In the genomic region with DNA sequence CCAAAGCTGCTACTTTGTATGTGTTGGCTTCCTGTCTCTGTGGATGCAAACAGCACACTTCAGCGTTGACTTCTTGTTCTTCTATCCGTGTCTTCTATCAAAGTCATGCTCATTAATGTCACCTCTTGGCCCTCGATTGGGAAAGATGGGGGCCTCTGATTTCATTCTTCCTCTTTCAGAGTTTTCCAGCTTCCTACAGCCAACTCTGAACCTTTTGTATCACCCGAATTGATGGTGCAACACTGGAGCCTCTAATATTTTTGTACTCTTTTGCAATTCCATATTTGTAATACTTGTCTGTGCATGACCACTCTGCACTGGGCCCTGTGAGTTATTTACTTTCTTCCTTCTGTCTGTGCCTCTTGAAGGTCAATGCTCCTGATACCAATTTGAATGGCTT, we compare ENCODE assay signal across 25 mouse cellular contexts.
DNase-seq lines count a peak whose midpoint lies in the region; ATAC-seq and TF ChIP-seq lines count a peak whose summit lies in the region.
"Had no signal": no experiment of that assay in that cellular context is flagged by ENCODE, and none has a peak within 500 bp of the region (broad histone marks: within the 10 kb centered on the region; RNA-seq: fewer than 3 reads in every experiment).

No protein-coding gene starts in this region.

- no peak overlapping the region for H3K4me2 ChIP-seq in midbrain, embryonic 11.5 days
- no peak overlapping the region for H3K4me2 ChIP-seq in midbrain, postnatal 0 days (ENCODE audit: low read depth, low read length, poor library complexity, severe bottlenecking)
- no peak overlapping the region for H3K4me2 ChIP-seq in hindbrain, embryonic 13.5 days
- H3K4me2 ChIP-seq in hindbrain, postnatal 0 days (ENCODE audit: low read depth, low read length), result no peak overlapping the region
- H3K4me2 ChIP-seq: heart, embryonic 12.5 days; hindbrain, embryonic 12.5 days; limb, embryonic 12.5 days; liver, embryonic 11.5 days; lung, embryonic 15.5 days; midbrain, embryonic 15.5 days; neural tube, embryonic 15.5 days had no signal

- 83% methylated on average over 4 of the region's 4 CpGs for WGBS in midbrain, embryonic 11.5 days
- 85% methylated on average over 4 of the region's 4 CpGs for WGBS in midbrain, postnatal 0 days
- 84% methylated on average over 4 of the region's 4 CpGs for WGBS in hindbrain, embryonic 13.5 days
- WGBS in hindbrain, postnatal 0 days, result 86% methylated on average over 4 of the region's 4 CpGs

- no peak overlapping the region for H3K4me3 ChIP-seq in midbrain, embryonic 11.5 days (ENCODE audit: low read depth, low read length)
- no peak overlapping the region for H3K4me3 ChIP-seq in midbrain, postnatal 0 days (ENCODE audit: low read depth, low read length)
- no peak overlapping the region for H3K4me3 ChIP-seq in hindbrain, embryonic 13.5 days
- H3K4me3 ChIP-seq in hindbrain, postnatal 0 days (ENCODE audit: low read length), result no peak overlapping the region
- H3K4me3 ChIP-seq: gastrocnemius, adult 2 months; heart, embryonic 12.5 days; hindbrain, embryonic 12.5 days; limb, embryonic 12.5 days; lung, embryonic 15.5 days; midbrain, embryonic 15.5 days; neural tube, embryonic 15.5 days had no signal

- H3K9me3 ChIP-seq in midbrain, embryonic 11.5 days (ENCODE audit: control insufficient read depth, low read length), result no peaks in the 10 kb centered on the region
- no peaks in the 10 kb centered on the region for H3K9me3 ChIP-seq in midbrain, postnatal 0 days (ENCODE audit: low read length)
- H3K9me3 ChIP-seq in hindbrain, embryonic 13.5 days, result no peaks in the 10 kb centered on the region
- no peaks in the 10 kb centered on the region for H3K9me3 ChIP-seq in hindbrain, postnatal 0 days (ENCODE audit: low read length)
- H3K9me3 ChIP-seq: heart, embryonic 12.5 days; hindbrain, embryonic 12.5 days; limb, embryonic 12.5 days; lung, embryonic 15.5 days; midbrain, embryonic 15.5 days; neural tube, embryonic 15.5 days had no signal

- H3K9ac ChIP-seq in midbrain, embryonic 11.5 days (ENCODE audit: low read length), result no peak overlapping the region
- H3K9ac ChIP-seq in midbrain, postnatal 0 days (replicated peaks; ENCODE audit: low read length, poor library complexity, severe bottlenecking), result no peak overlapping the region
- no peak overlapping the region for H3K9ac ChIP-seq in hindbrain, embryonic 13.5 days
- H3K9ac ChIP-seq in hindbrain, postnatal 0 days (replicated peaks; ENCODE audit: low read length), result no peak overlapping the region
- H3K9ac ChIP-seq: forebrain, postnatal 0 days; heart, embryonic 12.5 days; hindbrain, embryonic 12.5 days; limb, embryonic 12.5 days; lung, embryonic 15.5 days; midbrain, embryonic 15.5 days; neural tube, embryonic 15.5 days had no signal

- TF ChIP-seq CTCF in midbrain, postnatal 0 days (IDR thresholded peaks at IDR 0.05), result no peak
- TF ChIP-seq CTCF in hindbrain, postnatal 0 days (IDR thresholded peaks at IDR 0.05; ENCODE audit: low read depth), result no peak

- DNase-seq in midbrain, embryonic 11.5 days (ENCODE audit: low spot score, missing footprints), result peak; percentile 26
- no peak for DNase-seq in midbrain, postnatal 0 days (ENCODE audit: low spot score)
- DNase-seq in gonadal fat pad, adult 2 months (ENCODE audit: low read depth), result peak; percentile 12
- DNase-seq in lung, postnatal 36 days, result peak; percentile 62
- DNase-seq in hindbrain, postnatal 0 days (ENCODE audit: low spot score), result no peak
- DNase-seq in frontal cortex, adult 2 months (ENCODE audit: extremely low spot score in 1 of 2, low spot score in 1 of 2), result no peak
- DNase-seq: adrenal gland, postnatal 14 days; cerebellum, adult 8-10 months; forebrain, postnatal 0 days; gastrocnemius, adult 2 months; heart, postnatal 10 days; kidney, postnatal 36 days; right cerebral cortex, adult 18-20 months; thymus, adult 18-20 months; thymus, postnatal 36 days had no signal

- H3K27me3 ChIP-seq in midbrain, embryonic 11.5 days (ENCODE audit: control insufficient read depth, insufficient read depth, low read length), result no peaks in the 10 kb centered on the region
- H3K27me3 ChIP-seq in midbrain, postnatal 0 days (ENCODE audit: insufficient read depth, low read length), result no peaks in the 10 kb centered on the region
- H3K27me3 ChIP-seq in hindbrain, embryonic 13.5 days, result no peaks in the 10 kb centered on the region
- no peaks in the 10 kb centered on the region for H3K27me3 ChIP-seq in hindbrain, postnatal 0 days (ENCODE audit: insufficient read depth, low read length)
- H3K27me3 ChIP-seq: heart, embryonic 12.5 days; hindbrain, embryonic 12.5 days; limb, embryonic 12.5 days; lung, embryonic 15.5 days; midbrain, embryonic 15.5 days; neural tube, embryonic 15.5 days had no signal

- ATAC-seq in midbrain, embryonic 11.5 days (ENCODE audit: low FRiP score), result no peak
- ATAC-seq in midbrain, postnatal 0 days (ENCODE audit: low FRiP score), result no peak
- ATAC-seq in hindbrain, embryonic 13.5 days (ENCODE audit: low FRiP score), result no peak
- no peak for ATAC-seq in hindbrain, postnatal 0 days
- ATAC-seq: activated CD4-positive, CD25-positive, alpha-beta regulatory T cell, adult 4 months; forebrain, postnatal 0 days; intestine, embryonic 16.5 days; midbrain, embryonic 15.5 days had no signal

- H3K27ac ChIP-seq in midbrain, embryonic 11.5 days (ENCODE audit: low read depth, low read length), result no peak overlapping the region
- H3K27ac ChIP-seq in midbrain, postnatal 0 days (ENCODE audit: low read depth, low read length), result no peak overlapping the region
- H3K27ac ChIP-seq in hindbrain, embryonic 13.5 days, result no peak overlapping the region
- H3K27ac ChIP-seq in hindbrain, postnatal 0 days, result no peak overlapping the region
- H3K27ac ChIP-seq: gastrocnemius, adult 2 months; hindbrain, embryonic 12.5 days; limb, embryonic 12.5 days; lung, embryonic 15.5 days; midbrain, embryonic 15.5 days; neural tube, embryonic 15.5 days had no signal

- H3K36me3 ChIP-seq in midbrain, embryonic 11.5 days (ENCODE audit: control insufficient read depth, insufficient read depth, low read length), result no peaks in the 10 kb centered on the region
- H3K36me3 ChIP-seq in midbrain, postnatal 0 days (ENCODE audit: insufficient read depth, low read length), result no peaks in the 10 kb centered on the region
- no peaks in the 10 kb centered on the region for H3K36me3 ChIP-seq in hindbrain, embryonic 13.5 days
- no peaks in the 10 kb centered on the region for H3K36me3 ChIP-seq in hindbrain, postnatal 0 days (ENCODE audit: insufficient read depth, low read length)
- H3K36me3 ChIP-seq: heart, embryonic 12.5 days; hindbrain, embryonic 12.5 days; lung, embryonic 15.5 days; midbrain, embryonic 15.5 days; neural tube, embryonic 15.5 days had no signal

- H3K4me1 ChIP-seq in midbrain, embryonic 11.5 days (ENCODE audit: control insufficient read depth, insufficient read depth, low read length), result peaks cover 6% of the 10 kb centered on the region; the same call in 1 of the 2 replicates
- no peaks in the 10 kb centered on the region for H3K4me1 ChIP-seq in midbrain, postnatal 0 days (ENCODE audit: insufficient read depth, low read length)
- H3K4me1 ChIP-seq in hindbrain, embryonic 13.5 days (replicated peaks), result no peaks in the 10 kb centered on the region
- no peaks in the 10 kb centered on the region for H3K4me1 ChIP-seq in hindbrain, postnatal 0 days (ENCODE audit: insufficient read depth, low read length)
- H3K4me1 ChIP-seq: hindbrain, embryonic 12.5 days; limb, embryonic 12.5 days; lung, embryonic 15.5 days; midbrain, embryonic 15.5 days; neural tube, embryonic 15.5 days had no signal

Comparison
In these comparisons a context has a peak if more than half of its experiments do, and no peak if none do; other contexts are left out.
1. DNase-seq: peak in midbrain, embryonic 11.5 days (single experiment), gonadal fat pad, adult 2 months (single experiment) and lung, postnatal 36 days (single experiment); none in midbrain, postnatal 0 days (single experiment), hindbrain, postnatal 0 days (single experiment) and frontal cortex, adult 2 months (0 of 2).